In genomic region chr6:27965237-27965636, GRCm38 (mm10) we compare ENCODE assay signal across 21 mouse cellular contexts.
A peak's percentile ranks its signal among the peaks of the same experiment; 100 is the strongest.
DNase-seq lines count a peak whose midpoint lies in the region; ATAC-seq lines count a peak whose summit lies in the region.
"Had no signal": no experiment of that assay in that cellular context is flagged by ENCODE, and none has a peak within 500 bp of the region (broad histone marks: within the 10 kb centered on the region; RNA-seq: fewer than 3 reads in every experiment).

No protein-coding gene starts in this region.

- H3K27me3 ChIP-seq in embryonic facial prominence, embryonic 11.5 days (ENCODE audit: control insufficient read depth, insufficient read depth, low read length): no peaks in the 10 kb centered on the region
- H3K27me3 ChIP-seq in embryonic facial prominence, embryonic 10.5 days (replicated peaks; ENCODE audit: low read depth, poor library complexity, severe bottlenecking): no peaks in the 10 kb centered on the region
- H3K27me3 ChIP-seq: embryonic facial prominence, embryonic 13.5 days; forebrain, embryonic 13.5 days; hindbrain, embryonic 12.5 days had no signal

- H3K9me3 ChIP-seq in embryonic facial prominence, embryonic 11.5 days (replicated peaks; ENCODE audit: control insufficient read depth, low read length): no peaks in the 10 kb centered on the region
- H3K9me3 ChIP-seq in embryonic facial prominence, embryonic 10.5 days: no peaks in the 10 kb centered on the region
- H3K9me3 ChIP-seq: embryonic facial prominence, embryonic 13.5 days; forebrain, embryonic 13.5 days; hindbrain, embryonic 12.5 days had no signal

- DNase-seq in embryonic facial prominence, embryonic 11.5 days (ENCODE audit: low spot score): peak; percentile 2
- no peak for DNase-seq in embryonic facial prominence, embryonic 10.5 days (ENCODE audit: low spot score)
- DNase-seq in layer of hippocampus, adult 11-12 months (ENCODE audit: low spot score): peak; percentile 18
- no peak for DNase-seq in layer of hippocampus, adult 8-10 months (ENCODE audit: low spot score in 2 of 2)
- DNase-seq in right cerebral cortex, postnatal 10 days (ENCODE audit: low spot score in 2 of 2): peak; percentile 24 to 38
- no peak for DNase-seq in right cerebral cortex, postnatal 14 days
- no peak for DNase-seq in lung, postnatal 10 days
- DNase-seq: adrenal gland, adult 8-10 months; adrenal gland, postnatal 36 days; cerebellum, adult 11 months; cerebellum, adult 8-10 months; cerebellum, postnatal 14 days; gastrocnemius, postnatal 10 days; heart, postnatal 10 days; heart, postnatal 4 days had no signal

- WGBS in embryonic facial prominence, embryonic 11.5 days: 35% methylated on average over 2 of the region's 2 CpGs
- WGBS in embryonic facial prominence, embryonic 10.5 days: 31% methylated on average over 2 of the region's 2 CpGs

- no peaks in the 10 kb centered on the region for H3K36me3 ChIP-seq in embryonic facial prominence, embryonic 11.5 days (replicated peaks; ENCODE audit: control insufficient read depth, insufficient read depth, low read depth, low read length)
- H3K36me3 ChIP-seq in embryonic facial prominence, embryonic 10.5 days (replicated peaks): no peaks in the 10 kb centered on the region
- H3K36me3 ChIP-seq: embryonic facial prominence, embryonic 13.5 days; hindbrain, embryonic 12.5 days had no signal

- no peak overlapping the region for H3K4me2 ChIP-seq in embryonic facial prominence, embryonic 11.5 days (ENCODE audit: low read depth, low read length)
- H3K4me2 ChIP-seq: embryonic facial prominence, embryonic 13.5 days; forebrain, embryonic 13.5 days; hindbrain, embryonic 12.5 days had no signal

- no peak overlapping the region for H3K9ac ChIP-seq in embryonic facial prominence, embryonic 11.5 days (replicated peaks; ENCODE audit: low read length)
- H3K9ac ChIP-seq: embryonic facial prominence, embryonic 13.5 days; forebrain, embryonic 13.5 days; hindbrain, embryonic 12.5 days had no signal

- no peak for ATAC-seq in embryonic facial prominence, embryonic 11.5 days (replicated peaks; ENCODE audit: insufficient number of reproducible peaks, low FRiP score, low TSS enrichment, low read depth)
- ATAC-seq: forebrain, embryonic 13.5 days; hindbrain, embryonic 16.5 days; inflammation-experienced regulatory T-cells, adult 6 months; intestine, postnatal 0 days had no signal

- H3K27ac ChIP-seq in embryonic facial prominence, embryonic 11.5 days (replicated peaks; ENCODE audit: low read depth, low read length): no peak overlapping the region
- no peak overlapping the region for H3K27ac ChIP-seq in embryonic facial prominence, embryonic 10.5 days (replicated peaks)
- H3K27ac ChIP-seq: embryonic facial prominence, embryonic 13.5 days; forebrain, embryonic 13.5 days; hindbrain, embryonic 12.5 days had no signal

- H3K4me1 ChIP-seq in embryonic facial prominence, embryonic 11.5 days (ENCODE audit: control insufficient read depth, insufficient read depth, low read length): no peaks in the 10 kb centered on the region
- H3K4me1 ChIP-seq in embryonic facial prominence, embryonic 10.5 days: peaks cover 12% of the 10 kb centered on the region
- H3K4me1 ChIP-seq: forebrain, embryonic 13.5 days; hindbrain, embryonic 12.5 days had no signal

- H3K4me3 ChIP-seq in embryonic facial prominence, embryonic 11.5 days (ENCODE audit: low read depth, low read length): no peak overlapping the region
- no peak overlapping the region for H3K4me3 ChIP-seq in embryonic facial prominence, embryonic 10.5 days
- H3K4me3 ChIP-seq: embryonic facial prominence, embryonic 13.5 days; forebrain, embryonic 13.5 days; hindbrain, embryonic 12.5 days had no signal

Comparison
In these comparisons a context has a peak if more than half of its experiments do, and no peak if none do; other contexts are left out.
1. DNase-seq: peak in embryonic facial prominence, embryonic 11.5 days (single experiment), layer of hippocampus, adult 11-12 months (single experiment) and right cerebral cortex, postnatal 10 days (2 of 2); none in embryonic facial prominence, embryonic 10.5 days (single experiment), layer of hippocampus, adult 8-10 months (0 of 2), right cerebral cortex, postnatal 14 days (single experiment) and lung, postnatal 10 days (single experiment).